Mouse (Mus musculus) MEL (cell line): Measurements from ENCODE around the gene Pcif1. TPM values are rescaled to one million over a fixed set of nuclear protein-coding genes. Genes with fewer than 3 reads are reported as not detected.
A peak's percentile ranks its signal among the peaks of the same experiment; 100 is the strongest.

Experiments used
- DNase-seq: peaks from one replicate; pipeline ENCODE4 v3.0.0; 2011; ENCODE audit warnings: low read depth, low spot score
- H3K27ac ChIP-seq: 2 replicates; pipeline ENCODE4 v1.5.1; 2012; ENCODE audit warnings: low read depth, mild to moderate bottlenecking, control low read depth, low read length, moderate library complexity; ENCODE audit not compliant: control insufficient read depth
- H3K27me3 ChIP-seq, 2 experiments: fragments of 150-350 bp in 1 of 2; sonication (generic) in 1 of 2; 2 replicates each; pipeline ENCODE4 v1.6.1; 2012; ENCODE audit warnings: low read length in 2 of 2, mild to moderate bottlenecking in 2 of 2, improper control_type of control experiment in 1 of 2, moderate library complexity in 1 of 2; ENCODE audit not compliant: insufficient read depth in 2 of 2, control insufficient read depth in 1 of 2
- H3K36me3 ChIP-seq, 2 experiments: 2 replicates each; pipeline ENCODE4 v1.6.1; 2012 to 2014; ENCODE audit warnings: low read length in 2 of 2, improper control_type of control experiment in 1 of 2, inconsistent platforms in 1 of 2, mild to moderate bottlenecking in 1 of 2; ENCODE audit not compliant: insufficient read depth in 2 of 2, control insufficient read depth in 1 of 2
- H3K4me1 ChIP-seq, 2 experiments: fragments of 150-350 bp in 1 of 2; sonication (generic) in 1 of 2; 2 replicates each; pipeline ENCODE4 v1.6.1; 2012; ENCODE audit warnings: low read length in 2 of 2, improper control_type of control experiment in 1 of 2, mild to moderate bottlenecking in 1 of 2; ENCODE audit not compliant: insufficient read depth in 2 of 2, control insufficient read depth in 1 of 2
- H3K4me3 ChIP-seq, 2 experiments: fragments of 150-350 bp in 1 of 2; sonication (generic) in 1 of 2; 2 replicates each; pipeline ENCODE4 v1.5.1; 2012; ENCODE audit warnings: low read depth in 2 of 2, low read length in 2 of 2, mild to moderate bottlenecking in 2 of 2, moderate library complexity in 2 of 2, control low read depth in 1 of 2, improper control_type of control experiment in 1 of 2; ENCODE audit not compliant: control insufficient read depth in 1 of 2, insufficient read depth in 1 of 2
- H3K79me2 ChIP-seq: 2 replicates; pipeline ENCODE4 v1.6.1; 2012; ENCODE audit warnings: mild to moderate bottlenecking, low read length, moderate library complexity; ENCODE audit not compliant: control insufficient read depth, poor library complexity, insufficient read depth
- H3K9ac ChIP-seq: 2 replicates; pipeline ENCODE4 v1.6.1; 2012; ENCODE audit warnings: low read depth, mild to moderate bottlenecking, control low read depth, low read length, moderate library complexity; ENCODE audit not compliant: control insufficient read depth, poor library complexity, severe bottlenecking
- H3K9me3 ChIP-seq: fragments of 150-350 bp; sonication (generic); replicated peaks from 2 replicates; pipeline ENCODE4 v1.6.1; 2012; ENCODE audit warnings: mild to moderate bottlenecking, low read length, improper control_type of control experiment, moderate library complexity; ENCODE audit not compliant: insufficient read depth
- CHD2 ChIP-seq: IDR thresholded peaks from 2 replicates; pipeline ENCODE4 v1.6.1; 2011; ENCODE audit warnings: low read length, improper control_type of control experiment
- CTCF ChIP-seq, 3 experiments: IDR thresholded peaks in 2 of 3; conservative IDR thresholded peaks in 1 of 3; 2 replicates each; pipeline ENCODE4 v1.5.1; 2011 to 2012; ENCODE audit warnings: low read length in 3 of 3, low read depth in 2 of 3, mild to moderate bottlenecking in 2 of 3, improper control_type of control experiment in 1 of 3, inconsistent platforms in 1 of 3, mixed read lengths in 1 of 3, moderate library complexity in 1 of 3; ENCODE audit not compliant: control insufficient read depth in 1 of 3, insufficient read depth in 1 of 3, poor library complexity in 1 of 3, severe bottlenecking in 1 of 3
- EP300 ChIP-seq, 2 experiments: IDR thresholded peaks; 2 replicates each; pipeline ENCODE4 v1.6.1; 2011; ENCODE audit warnings: improper control_type of control experiment in 2 of 2, low read length in 2 of 2, low read depth in 1 of 2, mild to moderate bottlenecking in 1 of 2
- ETS1 ChIP-seq: IDR thresholded peaks from 2 replicates; pipeline ENCODE4 v1.6.1; 2012; ENCODE audit warnings: low read depth, mild to moderate bottlenecking, inconsistent platforms, low read length, improper control_type of control experiment, moderate library complexity
- HCFC1 ChIP-seq: IDR thresholded peaks from 2 replicates; pipeline ENCODE4 v1.6.1; 2012; ENCODE audit warnings: low read depth, mild to moderate bottlenecking, inconsistent platforms, low read length, improper control_type of control experiment, moderate library complexity
- KAT2A ChIP-seq: conservative IDR thresholded peaks from 2 replicates; pipeline ENCODE4 v1.6.1; 2012; ENCODE audit warnings: low read depth, low read length, improper control_type of control experiment, inconsistent platforms
- MAZ ChIP-seq: IDR thresholded peaks from 2 replicates; pipeline ENCODE4 v1.6.1; 2012; ENCODE audit warnings: low read depth, mild to moderate bottlenecking, inconsistent platforms, low read length, improper control_type of control experiment
- MXI1 ChIP-seq: IDR thresholded peaks from 2 replicates; pipeline ENCODE4 v1.6.1; 2011; ENCODE audit warnings: mild to moderate bottlenecking, low read depth, low read length, improper control_type of control experiment
- NELFE ChIP-seq: IDR thresholded peaks from 2 replicates; pipeline ENCODE4 v1.6.1; 2011; ENCODE audit warnings: low read depth, low read length, improper control_type of control experiment
- POLR2A ChIP-seq, 2 experiments: IDR thresholded peaks; 2 replicates each; pipeline ENCODE4 v1.6.1; 2011 to 2012; ENCODE audit warnings: low read length in 2 of 2, mild to moderate bottlenecking in 2 of 2, control low read depth in 1 of 2, improper control_type of control experiment in 1 of 2, low read depth in 1 of 2, moderate library complexity in 1 of 2; ENCODE audit not compliant: control insufficient read depth in 1 of 2, insufficient read depth in 1 of 2, poor library complexity in 1 of 2
- RAD21 ChIP-seq: IDR thresholded peaks from 2 replicates; pipeline ENCODE4 v1.6.1; 2011; ENCODE audit warnings: mild to moderate bottlenecking, low read depth, low read length, improper control_type of control experiment
- TAL1 ChIP-seq: IDR thresholded peaks from 2 replicates; pipeline ENCODE4 v1.6.1; 2012; ENCODE audit warnings: mild to moderate bottlenecking, inconsistent platforms, low read length, moderate library complexity, mixed read lengths
- UBTF ChIP-seq: IDR thresholded peaks from 2 replicates; pipeline ENCODE4 v1.6.1; 2012; ENCODE audit warnings: low read depth, mild to moderate bottlenecking, inconsistent platforms, low read length, improper control_type of control experiment, moderate library complexity, borderline replicate concordance; ENCODE audit not compliant: insufficient read depth
- USF1 ChIP-seq: IDR thresholded peaks from 2 replicates; pipeline ENCODE4 v1.6.1; 2014; ENCODE audit warnings: low read depth, mild to moderate bottlenecking, inconsistent platforms, low read length, improper control_type of control experiment, moderate library complexity
- ZC3H11A ChIP-seq: IDR thresholded peaks from 2 replicates; pipeline ENCODE4 v1.6.1; 2012; ENCODE audit warnings: low read depth, mild to moderate bottlenecking, inconsistent platforms, low read length, improper control_type of control experiment
- ZMIZ1 ChIP-seq: IDR thresholded peaks from 2 replicates; pipeline ENCODE4 v1.6.1; 2012; ENCODE audit warnings: low read depth, mild to moderate bottlenecking, inconsistent platforms, low read length, improper control_type of control experiment, moderate library complexity
- ZNF384 ChIP-seq: IDR thresholded peaks from 2 replicates; pipeline ENCODE4 v1.6.1; 2012; ENCODE audit warnings: low read depth, mild to moderate bottlenecking, inconsistent platforms, low read length, improper control_type of control experiment
- polyA plus RNA-seq, 2 experiments: library from polyadenylated mRNA; stranded (reverse) in 1 of 2; unstranded in 1 of 2; fragments of >175 nt in 1 of 2; fragments of >200 nt in 1 of 2; gene quantifications; 2 replicates each; pipeline versions ENCODE4 v1.2.1 to v1.2.4; 2012; ENCODE audit warnings: low replicate concordance in 2 of 2, low read depth in 1 of 2; ENCODE audit not compliant: insufficient read length in 2 of 2, insufficient read depth in 1 of 2, missing spikeins in 1 of 2
- total RNA-seq: library from RNA; depleted of rRNA; stranded (reverse); fragments of 300-350 nt; gene quantifications from 2 replicates; pipeline ENCODE4 v1.2.3, GENCODE M21; 2012

Gene Pcif1
- total and polyA plus RNA-seq, 3 experiments: 46.8 to 118 TPM; not detected in 1

- H3K27ac ChIP-seq: peak overlapping the region; percentile 11; the same call in 1 of the 2 replicates
Observed at GRCm38 (mm10) chr2:164868491-164868890, 10.6 kb upstream of the Pcif1 start.

DNA sequence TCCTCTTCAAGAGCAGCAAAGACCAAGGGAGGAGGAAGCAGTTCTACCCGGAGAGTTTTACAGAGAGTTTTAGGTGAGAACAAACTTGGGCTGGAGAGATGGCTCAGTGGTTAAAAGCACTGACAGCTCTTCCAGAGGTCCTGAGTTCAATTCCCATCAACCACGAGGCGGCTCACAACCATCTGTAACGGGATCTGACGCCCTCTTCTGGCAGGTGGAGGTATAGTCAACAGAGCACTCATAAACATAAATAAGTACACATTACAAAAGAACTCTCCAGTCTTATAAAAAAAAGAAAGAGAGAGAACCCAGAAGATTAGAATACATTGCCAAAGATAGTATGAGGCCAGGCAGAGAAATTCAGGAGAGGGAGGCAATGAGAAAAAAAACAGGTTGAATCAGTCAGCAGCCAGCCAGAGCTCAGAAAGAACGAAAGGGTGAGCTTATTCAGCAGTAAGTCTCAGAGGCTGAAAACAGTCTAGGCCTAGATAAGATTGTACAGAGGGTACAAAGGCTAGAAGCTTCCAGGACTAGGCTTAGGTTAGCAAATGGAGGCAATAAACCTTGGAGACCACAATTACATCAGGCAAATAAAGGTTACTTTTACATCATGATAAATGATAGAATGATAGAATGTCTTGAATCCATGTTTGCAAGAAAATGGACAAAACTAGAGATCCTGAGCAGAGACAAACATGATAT lies 7.4 kb upstream of the Pcif1 start:
- Histone ChIP-seq H3K27ac (no peak overlapping the region), H3K27me3 (no peaks in the 10 kb centered on the region), H3K9ac (no peak overlapping the region; the same call in 1 of the 2 replicates), H3K36me3 (peaks cover 0 to 14% of the 10 kb centered on the region in 2 experiments; a peak in 2 of 4 replicates), H3K9me3 (no peaks in the 10 kb centered on the region), H3K79me2 (no peaks in the 10 kb centered on the region), H3K4me1 (peaks cover 15 to 25% of the 10 kb centered on the region in 2 experiments), H3K4me3 (no peak overlapping the region)
- no peak for TF ChIP-seq EP300 (IDR thresholded peaks at IDR 0.05; ENCODE audit: low read depth in 1 of 2, low read length in 2 of 2)
- TF ChIP-seq UBTF: no peak
- TF ChIP-seq POLR2A (IDR thresholded peaks at IDR 0.05; ENCODE audit: control insufficient read depth in 1 of 2, insufficient read depth in 1 of 2, low read depth in 1 of 2, low read length in 2 of 2, poor library complexity in 1 of 2): no peak
- no peak for TF ChIP-seq MXI1
- no peak for TF ChIP-seq KAT2A
- no peak for TF ChIP-seq NELFE
- no peak for TF ChIP-seq MAZ
- TF ChIP-seq CHD2: no peak
- TF ChIP-seq ZMIZ1: no peak
- peak; percentile 20 to 43 (median 34); a peak in 5 of 6 replicates for TF ChIP-seq CTCF (IDR thresholded peaks at IDR 0.05 in 2 of 3, conservative IDR thresholded peaks at IDR 0.05 in 1 of 3; ENCODE audit: control insufficient read depth in 1 of 3, insufficient read depth in 1 of 3, low read depth in 2 of 3, low read length in 3 of 3, poor library complexity in 1 of 3, severe bottlenecking in 1 of 3)
- no peak for TF ChIP-seq RAD21
- 0 out of 2 replicates have a peak, but pooled peaks have one; percentile 20 for TF ChIP-seq ZNF384
- no peak for TF ChIP-seq ZC3H11A
- TF ChIP-seq HCFC1: no peak
- no peak for TF ChIP-seq ETS1
- no peak for TF ChIP-seq USF1
- DNase-seq: peak; percentile 50

More at GRCm38 (mm10) chr2:164868491-164868890, 10.6 kb upstream of the Pcif1 start:
- DNase-seq: peak; percentile 67
- Histone ChIP-seq H3K9me3 (no peaks in the 10 kb centered on the region), H3K4me3 (no peak overlapping the region), H3K9ac (no peak overlapping the region), H3K36me3 (peaks cover 0 to 13% of the 10 kb centered on the region in 2 experiments; a peak in 2 of 4 replicates), H3K79me2 (no peaks in the 10 kb centered on the region), H3K4me1 (peaks cover 24 to 32% of the 10 kb centered on the region in 2 experiments), H3K27me3 (no peaks in the 10 kb centered on the region)
- no peak for TF ChIP-seq TAL1
- 0 out of 2 replicates have a peak, but pooled peaks have one; percentile 21 for TF ChIP-seq HCFC1
